Mouse (Mus musculus) testis, adult 2 months (tissue): Measurements from ENCODE around the gene Cdhr4. TPM values are rescaled to one million over a fixed set of nuclear protein-coding genes. Genes with fewer than 3 reads are reported as not detected.

ENCODE experiments used
- H3K27ac ChIP-seq: fragments of 200-500 bp; 2 replicates; pipeline ENCODE4 v1.5.1; 2012; ENCODE audit warnings: low read depth, low read length; ENCODE audit not compliant: control insufficient read depth, insufficient read depth
- H3K27me3 ChIP-seq: fragments of 200-500 bp; 2 replicates; pipeline ENCODE4 v1.6.1; 2012; ENCODE audit warnings: mild to moderate bottlenecking, low read length, moderate library complexity; ENCODE audit not compliant: control insufficient read depth, insufficient read depth
- H3K36me3 ChIP-seq: fragments of 200-500 bp; 2 replicates; pipeline ENCODE4 v1.6.1; 2012; ENCODE audit warnings: mild to moderate bottlenecking, low read length; ENCODE audit not compliant: control insufficient read depth, insufficient read depth
- H3K4me1 ChIP-seq: fragments of 200-500 bp; 2 replicates; pipeline ENCODE4 v1.6.1; 2012; ENCODE audit warnings: low read length; ENCODE audit not compliant: control insufficient read depth, insufficient read depth
- H3K4me3 ChIP-seq: fragments of 200-500 bp; 2 replicates; pipeline ENCODE4 v1.5.1; 2012; ENCODE audit warnings: low read depth, mild to moderate bottlenecking, low read length, moderate library complexity, mixed read lengths; ENCODE audit not compliant: control insufficient read depth
- CTCF ChIP-seq: fragments of 200-500 bp; IDR thresholded peaks from 2 replicates; pipeline ENCODE4 v1.5.1; 2012; ENCODE audit warnings: low read depth, mild to moderate bottlenecking, inconsistent platforms, low read length, moderate library complexity; ENCODE audit not compliant: control insufficient read depth, insufficient read depth, insufficient replicate concordance
- POLR2A ChIP-seq: fragments of 200-500 bp; IDR thresholded peaks from 2 replicates; pipeline ENCODE4 v1.6.1; 2012; ENCODE audit warnings: low read depth, mild to moderate bottlenecking, inconsistent platforms, low read length, moderate library complexity; ENCODE audit not compliant: control insufficient read depth
- polyA plus RNA-seq: library from polyadenylated mRNA; depleted of rRNA; stranded (reverse); fragments of >200 nt; gene quantifications from 2 replicates; pipeline ENCODE4 v1.2.3, GENCODE M21; 2012

The Cdhr4 gene
- polyA plus RNA-seq, 1 experiment = 387 TPM

GRCm38 (mm10) chr9:108023216-108023615 lies 30.9 kb downstream of the Cdhr4 start:
- Histone ChIP-seq H3K4me1 (no peaks in the 10 kb centered on the region), H3K36me3 (peaks cover 2% of the 10 kb centered on the region; the same call in 1 of the 2 replicates), H3K4me3 (no peak overlapping the region), H3K27me3 (no peaks in the 10 kb centered on the region), H3K27ac (no peak overlapping the region)
- TF ChIP-seq CTCF = no peak
- TF ChIP-seq POLR2A = no peak

GRCm38 (mm10) chr9:108026584-108026983 lies 34.3 kb downstream of the Cdhr4 start:
- TF ChIP-seq POLR2A = no peak
- Histone ChIP-seq H3K27me3 (no peaks in the 10 kb centered on the region), H3K36me3 (peaks cover 2% of the 10 kb centered on the region; the same call in 1 of the 2 replicates), H3K4me3 (no peak overlapping the region), H3K4me1 (no peaks in the 10 kb centered on the region), H3K27ac (no peak overlapping the region)

- H3K27ac ChIP-seq = no peak overlapping the region
- no peaks in the 10 kb centered on the region for H3K4me1 ChIP-seq
- H3K27me3 ChIP-seq = no peaks in the 10 kb centered on the region
- TF ChIP-seq POLR2A (no peak), CTCF (no peak)
- peaks cover 2% of the 10 kb centered on the region; the same call in 1 of the 2 replicates for H3K36me3 ChIP-seq
- H3K4me3 ChIP-seq = no peak overlapping the region
These were observed 35.6 kb downstream of the Cdhr4 start for GRCm38 (mm10) chr9:108027867-108028266.

- Histone ChIP-seq H3K4me3 (no peak overlapping the region), H3K4me1 (no peaks in the 10 kb centered on the region), H3K27me3 (no peaks in the 10 kb centered on the region), H3K36me3 (no peaks in the 10 kb centered on the region; the same call in 1 of the 2 replicates), H3K27ac (no peak overlapping the region)
- no peak for TF ChIP-seq CTCF
- TF ChIP-seq POLR2A = no peak
These were observed 39.8 kb downstream of the Cdhr4 start for GRCm38 (mm10) chr9:108032126-108032525.

GRCm38 (mm10) chr9:108035331-108036156 lies 43.2 kb downstream of the Cdhr4 start:
- Histone ChIP-seq H3K4me1 (no peaks in the 10 kb centered on the region), H3K27ac (no peak overlapping the region), H3K27me3 (no peaks in the 10 kb centered on the region), H3K36me3 (no peaks in the 10 kb centered on the region; the same call in 1 of the 2 replicates), H3K4me3 (no peak overlapping the region)
- TF ChIP-seq CTCF = no peak
- TF ChIP-seq POLR2A = no peak

GRCm38 (mm10) chr9:108044751-108045492 lies 52.6 kb downstream of the Cdhr4 start:
- no peak for TF ChIP-seq POLR2A
- no peak for TF ChIP-seq CTCF
- H3K27me3 ChIP-seq = no peaks in the 10 kb centered on the region
- no peak overlapping the region for H3K27ac ChIP-seq
- no peaks in the 10 kb centered on the region; the same call in 1 of the 2 replicates for H3K36me3 ChIP-seq
- H3K4me3 ChIP-seq = no peak overlapping the region
- H3K4me1 ChIP-seq = peaks cover 4% of the 10 kb centered on the region

- no peaks in the 10 kb centered on the region for H3K27me3 ChIP-seq
- no peak overlapping the region for H3K27ac ChIP-seq
- TF ChIP-seq CTCF = no peak
- no peak for TF ChIP-seq POLR2A
- no peaks in the 10 kb centered on the region; the same call in 1 of the 2 replicates for H3K36me3 ChIP-seq
- H3K4me1 ChIP-seq = peaks cover 4% of the 10 kb centered on the region
- no peak overlapping the region for H3K4me3 ChIP-seq
These were observed 54.3 kb downstream of the Cdhr4 start for GRCm38 (mm10) chr9:108046582-108046981.
